ENCODE assay signal across 9 mouse cellular contexts in genomic region chr8:122617947-122618546, GRCm38 (mm10). TPM values are rescaled to one million over a fixed set of nuclear protein-coding genes. Genes with fewer than 3 reads are reported as not detected.
A peak's percentile ranks its signal among the peaks of the same experiment; 100 is the strongest.
DNase-seq lines count a peak whose midpoint lies in the region; ATAC-seq and TF ChIP-seq lines count a peak whose summit lies in the region.
"Had no signal": no experiment of that assay in that cellular context is flagged by ENCODE, and none has a peak within 500 bp of the region (broad histone marks: within the 10 kb centered on the region; RNA-seq: fewer than 3 reads in every experiment).

No protein-coding gene starts in this region.

- H3K9ac ChIP-seq in ES-E14 (ENCODE audit: insufficient read depth, low read depth, low read length, poor library complexity, severe bottlenecking): no peak overlapping the region

- H3K4me1 ChIP-seq in ES-E14 (ENCODE audit: control insufficient read depth in 2 of 2, insufficient read depth in 2 of 2, low read length in 2 of 2, poor library complexity in 1 of 2): no peaks in the 10 kb centered on the region
- H3K4me1 ChIP-seq in forebrain, embryonic 10.5 days: peaks cover 41% of the 10 kb centered on the region

- H3K4me3 ChIP-seq in ES-E14 (ENCODE audit: insufficient read depth in 1 of 2, low read depth in 1 of 2, low read length in 2 of 2, poor library complexity in 1 of 2, severe bottlenecking in 1 of 2): no peak overlapping the region
- no peak overlapping the region for H3K4me3 ChIP-seq in forebrain, embryonic 10.5 days

- H3K9me3 ChIP-seq in ES-E14 (ENCODE audit: control insufficient read depth, insufficient read depth, low read depth, low read length): no peaks in the 10 kb centered on the region
- no peaks in the 10 kb centered on the region for H3K9me3 ChIP-seq in forebrain, embryonic 10.5 days

- no peak overlapping the region for H3K27ac ChIP-seq in ES-E14 (ENCODE audit: insufficient read depth, low read depth, low read length, poor library complexity, severe bottlenecking)
- no peak overlapping the region for H3K27ac ChIP-seq in forebrain, embryonic 10.5 days

- H3K36me3 ChIP-seq in ES-E14 (ENCODE audit: control insufficient read depth, insufficient read depth, low read length, poor library complexity, severe bottlenecking): no peaks in the 10 kb centered on the region
- H3K36me3 ChIP-seq in forebrain, embryonic 10.5 days (replicated peaks): peaks cover 6% of the 10 kb centered on the region

- in situ Hi-C loops in ES-E14 (cut with MboI; ENCODE audit: low sequenced_read_pairs in 2 of 2, unreplicated experiment in 2 of 2): loop anchor here in 1 of 2 experiments (10.0 kb wide), 1 partner anchor 207 kb away; no protein-coding TSS in a partner anchor

- DNase-seq in ES-E14 (ENCODE audit: low read depth, low spot score): no peak
- DNase-seq in c-Kit-positive CD71-negative TER-119-negative erythroid progenitor cells, embryonic 14.5 days (ENCODE audit: low read depth): peak; percentile 73
- DNase-seq in forebrain, embryonic 10.5 days (ENCODE audit: extremely low spot score, low spot score): peak; percentile 58
- peak; percentile 74 to 75 for DNase-seq in layer of hippocampus, postnatal 14 days (ENCODE audit: low spot score in 2 of 2)
- peak; percentile 92 for DNase-seq in lung, postnatal 14 days
- DNase-seq in retina, embryonic 14.5 days (ENCODE audit: low spot score): peak; percentile 83
- DNase-seq in urinary bladder, adult 18-20 months (ENCODE audit: low spot score in 2 of 2): peak; percentile 56 to 72

- H3K27me3 ChIP-seq in forebrain, embryonic 10.5 days (ENCODE audit: poor library complexity, severe bottlenecking): no peaks in the 10 kb centered on the region

- ATAC-seq in hematopoietic stem cell, adult 5-6 weeks (replicated peaks in 1 of 2; ENCODE audit: insufficient read depth in 1 of 2, low FRiP score in 2 of 2, low TSS enrichment in 1 of 2, low read depth in 1 of 2, poor library complexity in 2 of 2, severe bottlenecking in 2 of 2): peak; percentile 68; a peak in 3 of 4 replicates

- 34% methylated on average over 5 of the region's 7 CpGs for WGBS in forebrain, embryonic 10.5 days

TF ChIP-seq in ES-E14, 5 proteins besides CTCF, POLR2A, EP300 and RAD21:
- TF ChIP-seq MAFK (IDR thresholded peaks at IDR 0.05; ENCODE audit: insufficient read depth, low read depth, low read length): no peak
- TF ChIP-seq CHD2 (IDR thresholded peaks at IDR 0.05; ENCODE audit: low read depth, low read length): no peak
- TF ChIP-seq HCFC1 (IDR thresholded peaks at IDR 0.05; ENCODE audit: borderline replicate concordance, insufficient read depth, low read length): no peak
- 0 out of 2 replicates have a peak, but pooled peaks have one; percentile 38 for TF ChIP-seq ZC3H11A (IDR thresholded peaks at IDR 0.05; ENCODE audit: borderline replicate concordance, low read depth, low read length)
- TF ChIP-seq ZNF384 (IDR thresholded peaks at IDR 0.05; ENCODE audit: low read depth, low read length): peak; percentile 94
TF ChIP-seq in ES-E14: peak in this region for 2.

RNA-seq across cellular contexts. Expression of gene Pabpn1l, which starts 4.5 kb away (rescaled TPM):
- total RNA-seq in ES-E14 (2012; rRNA removed): not detected in 2 replicates
- not detected in 2 replicates for polyA plus RNA-seq in forebrain, embryonic 10.5 days (2016; fragmentation: Nextera tagmentation; extraction: Ambion mirVana)
- total RNA-seq in hematopoietic stem cell, adult 5-6 weeks (2017): not detected in 2 replicates
- not detected for total RNA-seq in layer of hippocampus, postnatal 14 days (2021)
- polyA plus RNA-seq: gonadal fat pad, adult 2 months had no signal

RNA-seq across cellular contexts. Expression of gene Trappc2l, which starts 6.6 kb away (rescaled TPM):
- 53.2 and 56.1 TPM in 2 replicates for total RNA-seq in ES-E14 (2012; rRNA removed)
- 41.0 and 44.1 TPM in 2 replicates for polyA plus RNA-seq in forebrain, embryonic 10.5 days (2016; fragmentation: Nextera tagmentation; extraction: Ambion mirVana)
- 9.6 and 19.3 TPM in 2 replicates for total RNA-seq in hematopoietic stem cell, adult 5-6 weeks (2017)
- total RNA-seq in layer of hippocampus, postnatal 14 days (2021): 10 to 100 TPM; 75.0 to 78.4 TPM

RNA-seq across cellular contexts. Expression of gene Galns, which starts 6.8 kb away (rescaled TPM):
- 8.9 and 9.2 TPM in 2 replicates for total RNA-seq in ES-E14 (2012; rRNA removed)
- 4.6 and 5.5 TPM in 2 replicates for polyA plus RNA-seq in forebrain, embryonic 10.5 days (2016; fragmentation: Nextera tagmentation; extraction: Ambion mirVana)
- 13.9 and 15.1 TPM in 2 replicates for total RNA-seq in hematopoietic stem cell, adult 5-6 weeks (2017)
- total RNA-seq in layer of hippocampus, postnatal 14 days (2021): 10 to 100 TPM; 10.9 to 11.0 TPM

RNA-seq across cellular contexts. Expression of gene Aprt, which starts 41.3 kb away (rescaled TPM):
- total RNA-seq in ES-E14 (2012; rRNA removed): 400 and 412 TPM in 2 replicates
- polyA plus RNA-seq in forebrain, embryonic 10.5 days (2016; fragmentation: Nextera tagmentation; extraction: Ambion mirVana): 313 and 321 TPM in 2 replicates
- 80.7 and 87.1 TPM in 2 replicates for total RNA-seq in hematopoietic stem cell, adult 5-6 weeks (2017)
- 10 to 100 TPM; 74.0 to 82.4 TPM for total RNA-seq in layer of hippocampus, postnatal 14 days (2021)

RNA-seq across cellular contexts. Expression of gene Cdt1, which starts 50.2 kb away (rescaled TPM):
- 139 and 168 TPM in 2 replicates for total RNA-seq in ES-E14 (2012; rRNA removed)
- 73.2 and 79.8 TPM in 2 replicates for polyA plus RNA-seq in forebrain, embryonic 10.5 days (2016; fragmentation: Nextera tagmentation; extraction: Ambion mirVana)
- total RNA-seq in hematopoietic stem cell, adult 5-6 weeks (2017): 30.8 and 33.1 TPM in 2 replicates
- total RNA-seq in layer of hippocampus, postnatal 14 days (2021): 1 to 10 TPM; 2.0 to 2.9 TPM
